ENCODE assay signal across 20 mouse cellular contexts in the genomic region with DNA sequence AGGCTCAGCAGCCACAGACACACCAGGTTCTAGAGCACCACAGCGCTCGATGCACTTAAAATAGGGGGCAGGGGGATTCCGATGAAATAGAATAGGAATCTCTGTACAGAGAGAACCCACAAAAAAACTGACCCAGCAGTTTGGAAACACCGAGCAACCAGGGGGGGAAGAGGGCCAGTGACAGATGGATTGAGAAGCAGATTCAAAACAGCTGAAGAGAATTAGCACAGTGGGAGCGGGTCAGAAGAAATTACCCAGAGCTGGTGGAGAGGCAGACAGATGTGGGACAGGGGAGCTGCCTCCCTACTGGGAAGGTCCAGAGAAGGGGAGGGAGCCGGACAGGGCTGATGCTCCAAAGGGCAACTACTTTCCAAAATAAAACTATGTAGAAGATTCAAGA. TPM values are rescaled to one million over a fixed set of nuclear protein-coding genes. Genes with fewer than 3 reads are reported as not detected.
"Had no signal": no experiment of that assay in that cellular context is flagged by ENCODE, and none has a peak within 500 bp of the region (broad histone marks: within the 10 kb centered on the region; RNA-seq: fewer than 3 reads in every experiment).

No protein-coding gene starts in this region.

- H3K4me2 ChIP-seq: lung, embryonic 15.5 days; midbrain, embryonic 12.5 days; neural tube, embryonic 12.5 days; stomach, embryonic 15.5 days had no signal

- DNase-seq: lung, adult 2 months; lung, postnatal 14 days; lung, postnatal 36 days; midbrain, embryonic 14.5 days; right cerebral cortex, postnatal 14 days; thymus, adult 2 months; thymus, postnatal 25 days; thymus, postnatal 4 days had no signal

- H3K36me3 ChIP-seq: lung, embryonic 15.5 days; midbrain, embryonic 12.5 days; neural tube, embryonic 12.5 days; stomach, embryonic 15.5 days had no signal

- H3K27ac ChIP-seq: lung, embryonic 15.5 days; macrophage; midbrain, embryonic 12.5 days; neural tube, embryonic 12.5 days; stomach, embryonic 15.5 days; stomach, postnatal 0 days had no signal

- H3K4me1 ChIP-seq: megakaryocyte, embryonic 14.5 days had no signal

- H3K27me3 ChIP-seq: neural tube, embryonic 12.5 days; stomach, embryonic 15.5 days had no signal

- ATAC-seq: lung, postnatal 0 days had no signal

- H3K9me3 ChIP-seq: lung, embryonic 15.5 days; midbrain, embryonic 12.5 days; neural tube, embryonic 12.5 days; stomach, embryonic 15.5 days had no signal

- H3K4me3 ChIP-seq: lung, embryonic 15.5 days; megakaryocyte, embryonic 14.5 days; midbrain, embryonic 12.5 days; neural tube, embryonic 12.5 days; stomach, embryonic 15.5 days had no signal

- H3K9ac ChIP-seq: lung, embryonic 15.5 days; midbrain, embryonic 12.5 days; neural tube, embryonic 12.5 days; stomach, embryonic 15.5 days had no signal

RNA-seq across cellular contexts. Expression of a gene that starts 26.0 kb away (rescaled TPM):
- polyA plus RNA-seq: liver, embryonic 16.5 days; macrophage; midbrain, postnatal 0 days; spleen, adult 2 months had no signal

RNA-seq across cellular contexts. Expression of a gene that starts 58.9 kb away (rescaled TPM):
- polyA plus RNA-seq: liver, embryonic 16.5 days; lung, adult 2 months; lung, embryonic 15.5 days; lung, postnatal 0 days; midbrain, postnatal 0 days; neural tube, embryonic 12.5 days; neural tube, embryonic 14.5 days; spleen, adult 2 months; stomach, embryonic 15.5 days; stomach, postnatal 0 days; thymus, adult 2 months had no signal
